Mouse (Mus musculus) MEL (cell line): ENCODE data around the gene Trex1.

Experiments used
- CTCF ChIP-seq, 3 experiments: IDR thresholded peaks in 2 of 3; conservative IDR thresholded peaks in 1 of 3; 2 replicates each; pipeline ENCODE4 v1.5.1; 2011 to 2012; ENCODE audit warnings: low read length in 3 of 3, low read depth in 2 of 3, mild to moderate bottlenecking in 2 of 3, improper control_type of control experiment in 1 of 3, inconsistent platforms in 1 of 3, mixed read lengths in 1 of 3, moderate library complexity in 1 of 3; ENCODE audit not compliant: control insufficient read depth in 1 of 3, insufficient read depth in 1 of 3, poor library complexity in 1 of 3, severe bottlenecking in 1 of 3
- E2F4 ChIP-seq: IDR thresholded peaks from 2 replicates; pipeline ENCODE4 v1.6.1; 2011; ENCODE audit warnings: low read depth, low read length, improper control_type of control experiment, borderline replicate concordance
- EP300 ChIP-seq, 2 experiments: IDR thresholded peaks; 2 replicates each; pipeline ENCODE4 v1.6.1; 2011; ENCODE audit warnings: improper control_type of control experiment in 2 of 2, low read length in 2 of 2, low read depth in 1 of 2, mild to moderate bottlenecking in 1 of 2
- KAT2A ChIP-seq: conservative IDR thresholded peaks from 2 replicates; pipeline ENCODE4 v1.6.1; 2012; ENCODE audit warnings: low read depth, low read length, improper control_type of control experiment, inconsistent platforms
- MYC ChIP-seq: IDR thresholded peaks from 2 replicates; pipeline ENCODE4 v1.6.1; 2011; ENCODE audit warnings: low read depth, mild to moderate bottlenecking, low read length, improper control_type of control experiment, moderate library complexity
- NRF1 ChIP-seq: IDR thresholded peaks from 2 replicates; pipeline ENCODE4 v1.6.1; 2014; ENCODE audit warnings: low read depth, mild to moderate bottlenecking, inconsistent platforms, low read length, improper control_type of control experiment, moderate library complexity; ENCODE audit not compliant: poor library complexity, insufficient read depth, severe bottlenecking
- POLR2A ChIP-seq, 2 experiments: IDR thresholded peaks; 2 replicates each; pipeline ENCODE4 v1.6.1; 2011 to 2012; ENCODE audit warnings: low read length in 2 of 2, mild to moderate bottlenecking in 2 of 2, control low read depth in 1 of 2, improper control_type of control experiment in 1 of 2, low read depth in 1 of 2, moderate library complexity in 1 of 2; ENCODE audit not compliant: control insufficient read depth in 1 of 2, insufficient read depth in 1 of 2, poor library complexity in 1 of 2
- TAL1 ChIP-seq: IDR thresholded peaks from 2 replicates; pipeline ENCODE4 v1.6.1; 2012; ENCODE audit warnings: mild to moderate bottlenecking, inconsistent platforms, low read length, moderate library complexity, mixed read lengths
- TCF12 ChIP-seq: IDR thresholded peaks from 2 replicates; pipeline ENCODE4 v1.6.1; 2014; ENCODE audit warnings: low read depth, mild to moderate bottlenecking, inconsistent platforms, low read length, improper control_type of control experiment, moderate library complexity
- UBTF ChIP-seq: IDR thresholded peaks from 2 replicates; pipeline ENCODE4 v1.6.1; 2012; ENCODE audit warnings: low read depth, mild to moderate bottlenecking, inconsistent platforms, low read length, improper control_type of control experiment, moderate library complexity, borderline replicate concordance; ENCODE audit not compliant: insufficient read depth

GRCm38 (mm10) chr9:109040906-109041305, 18.6 kb downstream of the Trex1 start:
- TF ChIP-seq KAT2A (no peak), CTCF (IDR thresholded peaks at IDR 0.05 in 2 of 3, conservative IDR thresholded peaks at IDR 0.05 in 1 of 3; ENCODE audit: control insufficient read depth in 1 of 3, insufficient read depth in 1 of 3, low read depth in 2 of 3, low read length in 3 of 3, poor library complexity in 1 of 3, severe bottlenecking in 1 of 3) (no peak), UBTF (no peak), E2F4 (no peak), POLR2A (IDR thresholded peaks at IDR 0.05; ENCODE audit: control insufficient read depth in 1 of 2, insufficient read depth in 1 of 2, low read depth in 1 of 2, low read length in 2 of 2, poor library complexity in 1 of 2) (no peak), TAL1 (no peak), EP300 (IDR thresholded peaks at IDR 0.05; ENCODE audit: low read depth in 1 of 2, low read length in 2 of 2) (no peak), TCF12 (no peak), NRF1 (no peak), MYC (no peak)
